16 mouse cellular contexts compared by ENCODE assay signal in genomic region chr11:3583127-3583526, GRCm38 (mm10).
"Had no signal": no experiment of that assay in that cellular context is flagged by ENCODE, and none has a peak within 500 bp of the region (broad histone marks: within the 10 kb centered on the region; RNA-seq: fewer than 3 reads in every experiment).

No protein-coding gene starts in this region.

- H3K4me1 ChIP-seq: liver, embryonic 13.5 days; midbrain, embryonic 13.5 days; midbrain, embryonic 15.5 days; neural tube, embryonic 12.5 days; stomach, embryonic 15.5 days had no signal

- H3K9ac ChIP-seq: liver, embryonic 13.5 days; liver, embryonic 15.5 days; liver, postnatal 0 days; lung, embryonic 15.5 days; midbrain, embryonic 13.5 days; midbrain, embryonic 15.5 days; neural tube, embryonic 12.5 days; stomach, embryonic 15.5 days had no signal

- H3K4me3 ChIP-seq: liver, embryonic 13.5 days; liver, embryonic 15.5 days; lung, embryonic 15.5 days; megakaryocyte, embryonic 14.5 days; midbrain, embryonic 13.5 days; midbrain, embryonic 15.5 days; neural tube, embryonic 12.5 days; stomach, embryonic 15.5 days had no signal

- H3K27ac ChIP-seq: liver, embryonic 13.5 days; liver, embryonic 15.5 days; lung, embryonic 15.5 days; macrophage; midbrain, embryonic 13.5 days; midbrain, embryonic 15.5 days; neural tube, embryonic 12.5 days; stomach, embryonic 15.5 days had no signal

- H3K4me2 ChIP-seq: liver, embryonic 13.5 days; liver, embryonic 15.5 days; lung, embryonic 15.5 days; midbrain, embryonic 11.5 days; midbrain, embryonic 13.5 days; midbrain, embryonic 15.5 days; neural tube, embryonic 12.5 days; stomach, embryonic 15.5 days had no signal

- ATAC-seq: liver, postnatal 0 days; midbrain, embryonic 13.5 days; midbrain, embryonic 15.5 days had no signal

- H3K27me3 ChIP-seq: liver, embryonic 13.5 days; liver, embryonic 15.5 days; lung, embryonic 15.5 days; midbrain, embryonic 13.5 days; midbrain, embryonic 15.5 days; neural tube, embryonic 12.5 days; stomach, embryonic 15.5 days had no signal

- DNase-seq: liver, embryonic 13.5 days; liver, postnatal 0 days; lung, postnatal 14 days; right cerebral cortex, postnatal 14 days; thymus, adult 18-20 months; thymus, postnatal 14 days; thymus, postnatal 36 days had no signal

- H3K36me3 ChIP-seq: liver, embryonic 13.5 days; liver, embryonic 15.5 days; lung, embryonic 15.5 days; midbrain, embryonic 13.5 days; midbrain, embryonic 15.5 days; neural tube, embryonic 12.5 days; stomach, embryonic 15.5 days had no signal

- H3K9me3 ChIP-seq: liver, embryonic 13.5 days; liver, embryonic 15.5 days; lung, embryonic 15.5 days; midbrain, embryonic 13.5 days; midbrain, embryonic 15.5 days; neural tube, embryonic 12.5 days; stomach, embryonic 15.5 days had no signal
